ENCODE assay signal across 12 mouse cellular contexts in genomic region chr13:42150462-42151127, GRCm38 (mm10).
A peak's percentile ranks its signal among the peaks of the same experiment; 100 is the strongest.
DNase-seq lines count a peak whose midpoint lies in the region; ATAC-seq and TF ChIP-seq lines count a peak whose summit lies in the region.
"Had no signal": no experiment of that assay in that cellular context is flagged by ENCODE, and none has a peak within 500 bp of the region (broad histone marks: within the 10 kb centered on the region; RNA-seq: fewer than 3 reads in every experiment).

No protein-coding gene starts in this region.

- H3K27me3 ChIP-seq in embryonic facial prominence, embryonic 11.5 days (ENCODE audit: control insufficient read depth, insufficient read depth, low read length), result no peaks in the 10 kb centered on the region
- H3K27me3 ChIP-seq in embryonic facial prominence, embryonic 10.5 days (replicated peaks; ENCODE audit: low read depth, poor library complexity, severe bottlenecking), result no peaks in the 10 kb centered on the region
- H3K27me3 ChIP-seq in kidney, embryonic 15.5 days, result no peaks in the 10 kb centered on the region
- no peaks in the 10 kb centered on the region for H3K27me3 ChIP-seq in hindbrain, embryonic 15.5 days
- H3K27me3 ChIP-seq in midbrain, postnatal 0 days (ENCODE audit: insufficient read depth, low read length), result no peaks in the 10 kb centered on the region
- H3K27me3 ChIP-seq: liver, embryonic 13.5 days had no signal

- no peak for TF ChIP-seq CTCF in midbrain, postnatal 0 days (IDR thresholded peaks at IDR 0.05)

- no peak for ATAC-seq in embryonic facial prominence, embryonic 11.5 days (replicated peaks; ENCODE audit: insufficient number of reproducible peaks, low FRiP score, low TSS enrichment, low read depth)
- ATAC-seq in kidney, embryonic 15.5 days (replicated peaks; ENCODE audit: low FRiP score), result peak; percentile 43; the same call in 1 of the 2 replicates
- no peak for ATAC-seq in hindbrain, embryonic 15.5 days (ENCODE audit: low FRiP score, low read depth)
- no peak for ATAC-seq in midbrain, postnatal 0 days (ENCODE audit: low FRiP score)

- H3K4me1 ChIP-seq in embryonic facial prominence, embryonic 11.5 days (ENCODE audit: control insufficient read depth, insufficient read depth, low read length), result no peaks in the 10 kb centered on the region; the same call in 1 of the 2 replicates
- H3K4me1 ChIP-seq in embryonic facial prominence, embryonic 10.5 days, result peaks cover 27% of the 10 kb centered on the region
- H3K4me1 ChIP-seq in kidney, embryonic 15.5 days, result peaks cover 29% of the 10 kb centered on the region
- peaks cover 32% of the 10 kb centered on the region for H3K4me1 ChIP-seq in hindbrain, embryonic 15.5 days (replicated peaks)
- H3K4me1 ChIP-seq in midbrain, postnatal 0 days (ENCODE audit: insufficient read depth, low read length), result peaks cover 15% of the 10 kb centered on the region

- H3K4me3 ChIP-seq in embryonic facial prominence, embryonic 11.5 days (ENCODE audit: low read depth, low read length), result no peak overlapping the region
- H3K4me3 ChIP-seq in embryonic facial prominence, embryonic 10.5 days, result no peak overlapping the region
- H3K4me3 ChIP-seq in kidney, embryonic 15.5 days (replicated peaks), result no peak overlapping the region
- no peak overlapping the region for H3K4me3 ChIP-seq in hindbrain, embryonic 15.5 days
- no peak overlapping the region for H3K4me3 ChIP-seq in midbrain, postnatal 0 days (ENCODE audit: low read depth, low read length)
- H3K4me3 ChIP-seq: erythroblast, embryonic 14.5 days; liver, embryonic 13.5 days had no signal

- peaks cover 3% of the 10 kb centered on the region for H3K36me3 ChIP-seq in embryonic facial prominence, embryonic 11.5 days (replicated peaks; ENCODE audit: control insufficient read depth, insufficient read depth, low read depth, low read length)
- H3K36me3 ChIP-seq in embryonic facial prominence, embryonic 10.5 days (replicated peaks), result peaks cover 13% of the 10 kb centered on the region
- H3K36me3 ChIP-seq in kidney, embryonic 15.5 days, result peaks cover 13% of the 10 kb centered on the region
- peaks cover 9% of the 10 kb centered on the region for H3K36me3 ChIP-seq in hindbrain, embryonic 15.5 days
- peaks cover 13% of the 10 kb centered on the region for H3K36me3 ChIP-seq in midbrain, postnatal 0 days (ENCODE audit: insufficient read depth, low read length)

- WGBS in embryonic facial prominence, embryonic 11.5 days, result 68% methylated on average over 9 of the region's 9 CpGs
- 71% methylated on average over 9 of the region's 9 CpGs for WGBS in embryonic facial prominence, embryonic 10.5 days
- 58% methylated on average over 9 of the region's 9 CpGs for WGBS in kidney, embryonic 15.5 days
- WGBS in hindbrain, embryonic 15.5 days, result 65% methylated on average over 9 of the region's 9 CpGs
- WGBS in midbrain, postnatal 0 days, result 70% methylated on average over 9 of the region's 9 CpGs

- no peak overlapping the region; the same call in 1 of the 2 replicates for H3K27ac ChIP-seq in embryonic facial prominence, embryonic 11.5 days (replicated peaks; ENCODE audit: low read depth, low read length)
- H3K27ac ChIP-seq in embryonic facial prominence, embryonic 10.5 days (replicated peaks), result no peak overlapping the region
- peak overlapping the region; percentile 86 for H3K27ac ChIP-seq in kidney, embryonic 15.5 days
- H3K27ac ChIP-seq in hindbrain, embryonic 15.5 days (replicated peaks), result peak overlapping the region; percentile 77
- H3K27ac ChIP-seq in midbrain, postnatal 0 days (ENCODE audit: low read depth, low read length), result peak overlapping the region; percentile 77; the same call in 1 of the 2 replicates
- H3K27ac ChIP-seq: liver, embryonic 13.5 days had no signal

- H3K9ac ChIP-seq in embryonic facial prominence, embryonic 11.5 days (replicated peaks; ENCODE audit: low read length), result peak overlapping the region; percentile 28; the same call in 1 of the 2 replicates
- H3K9ac ChIP-seq in kidney, embryonic 15.5 days, result no peak overlapping the region
- 0 out of 2 replicates have a peak overlapping the region, but pooled peaks have one; percentile 0 for H3K9ac ChIP-seq in hindbrain, embryonic 15.5 days
- H3K9ac ChIP-seq in midbrain, postnatal 0 days (replicated peaks; ENCODE audit: low read length, poor library complexity, severe bottlenecking), result peak overlapping the region; percentile 29; the same call in 1 of the 2 replicates
- H3K9ac ChIP-seq: liver, embryonic 13.5 days had no signal

- no peak overlapping the region for H3K4me2 ChIP-seq in embryonic facial prominence, embryonic 11.5 days (ENCODE audit: low read depth, low read length)
- H3K4me2 ChIP-seq in kidney, embryonic 15.5 days, result peak overlapping the region; percentile 30
- no peak overlapping the region for H3K4me2 ChIP-seq in hindbrain, embryonic 15.5 days
- H3K4me2 ChIP-seq in midbrain, postnatal 0 days (ENCODE audit: low read depth, low read length, poor library complexity, severe bottlenecking), result 0 out of 2 replicates have a peak overlapping the region, but pooled peaks have one; percentile 18
- H3K4me2 ChIP-seq: liver, embryonic 13.5 days had no signal

- no peaks in the 10 kb centered on the region for H3K9me3 ChIP-seq in embryonic facial prominence, embryonic 11.5 days (replicated peaks; ENCODE audit: control insufficient read depth, low read length)
- H3K9me3 ChIP-seq in embryonic facial prominence, embryonic 10.5 days, result no peaks in the 10 kb centered on the region
- no peaks in the 10 kb centered on the region for H3K9me3 ChIP-seq in kidney, embryonic 15.5 days (replicated peaks)
- H3K9me3 ChIP-seq in hindbrain, embryonic 15.5 days, result no peaks in the 10 kb centered on the region
- no peaks in the 10 kb centered on the region for H3K9me3 ChIP-seq in midbrain, postnatal 0 days (ENCODE audit: low read length)
- H3K9me3 ChIP-seq: liver, embryonic 13.5 days had no signal

- no peak for DNase-seq in embryonic facial prominence, embryonic 11.5 days (ENCODE audit: low spot score)
- no peak for DNase-seq in embryonic facial prominence, embryonic 10.5 days (ENCODE audit: low spot score)
- DNase-seq in kidney, postnatal 4 days, result no peak
- no peak for DNase-seq in midbrain, postnatal 0 days (ENCODE audit: low spot score)
- no peak for DNase-seq in left cerebral cortex, postnatal 10 days (ENCODE audit: extremely low spot score in 1 of 2, low spot score in 2 of 2)
- DNase-seq in thymus, adult 18-20 months, result no peak
- DNase-seq: adrenal gland, postnatal 14 days; cerebellum, adult 9-10 months; liver, embryonic 13.5 days had no signal

- intact Hi-C loops in left cerebral cortex, postnatal 10 days (cut with DNase I), result no loop called here

Comparison
In these comparisons a context has a peak if more than half of its experiments do, and no peak if none do; other contexts are left out.
1. H3K27ac ChIP-seq: peak in kidney, embryonic 15.5 days (single experiment), hindbrain, embryonic 15.5 days (single experiment) and midbrain, postnatal 0 days (single experiment); none in embryonic facial prominence, embryonic 11.5 days (single experiment) and embryonic facial prominence, embryonic 10.5 days (single experiment).
2. H3K4me2 ChIP-seq: peak in kidney, embryonic 15.5 days (single experiment) and midbrain, postnatal 0 days (single experiment); none in embryonic facial prominence, embryonic 11.5 days (single experiment) and hindbrain, embryonic 15.5 days (single experiment).